Mouse (Mus musculus): ENCODE data around the gene Tirap.
A peak's percentile ranks its signal among the peaks of the same experiment; 100 is the strongest.
"Not testable (repeated sequence)": the region's sequence is repeated elsewhere in the genome, so short reads cannot be mapped to it uniquely, and the experiment has no call there.

Gene Tirap

DNA sequence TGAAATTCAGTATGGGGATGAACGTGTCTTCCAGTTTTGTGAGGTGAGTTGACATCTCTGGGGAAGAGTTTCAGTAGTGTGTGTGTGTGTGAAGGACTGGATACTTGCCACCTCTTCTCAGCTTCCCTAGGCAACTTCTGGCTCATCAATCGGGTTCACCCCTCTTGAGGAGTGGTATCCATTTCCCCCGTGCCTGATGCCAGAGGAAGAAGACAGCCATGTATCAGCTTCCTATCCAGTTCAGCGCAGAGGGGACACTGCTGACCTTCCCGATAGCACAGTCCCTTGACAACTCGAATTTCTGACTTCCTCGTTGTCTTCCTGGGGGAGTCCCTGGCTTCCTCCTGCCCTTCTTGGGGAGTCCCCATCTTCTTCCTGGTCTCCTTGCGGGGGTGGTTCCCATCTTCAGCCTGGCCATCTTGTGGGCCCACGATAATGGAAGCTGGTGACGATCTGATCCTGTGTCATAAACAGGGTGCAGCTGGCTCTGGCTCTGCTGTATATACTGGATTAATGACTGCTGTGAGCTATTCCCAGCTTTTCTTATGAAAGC, 12.7 kb downstream of the Tirap start:
- DNase-seq: no peak

- no peak for DNase-seq
These were observed 13.7 kb downstream of the Tirap start for GRCm38 (mm10) chr9:35186430-35186829.

DNA sequence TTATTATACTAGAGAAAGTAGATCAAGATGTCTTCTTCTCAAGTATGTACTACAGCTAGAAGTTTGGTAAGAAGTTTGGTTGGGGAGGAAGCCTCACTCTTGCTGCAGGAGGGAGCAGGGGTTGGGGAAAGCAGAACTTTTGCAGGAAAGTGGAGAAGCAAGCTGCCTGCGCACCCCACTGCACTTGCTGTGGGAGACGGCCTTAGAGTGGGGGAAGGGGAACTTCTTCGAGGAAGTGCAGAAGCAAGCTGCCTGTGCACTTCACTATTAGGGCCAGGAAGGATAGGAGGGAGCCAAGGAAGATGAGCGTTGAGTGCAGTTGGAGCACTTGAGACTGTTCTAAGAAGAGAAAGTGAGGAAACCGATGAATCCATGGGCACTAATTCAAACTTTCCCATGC, 16.7 kb downstream of the Tirap start:
- DNase-seq: no peak

GRCm38 (mm10) chr9:35182832-35183231, 17.3 kb downstream of the Tirap start:
- DNase-seq: no peak

DNA sequence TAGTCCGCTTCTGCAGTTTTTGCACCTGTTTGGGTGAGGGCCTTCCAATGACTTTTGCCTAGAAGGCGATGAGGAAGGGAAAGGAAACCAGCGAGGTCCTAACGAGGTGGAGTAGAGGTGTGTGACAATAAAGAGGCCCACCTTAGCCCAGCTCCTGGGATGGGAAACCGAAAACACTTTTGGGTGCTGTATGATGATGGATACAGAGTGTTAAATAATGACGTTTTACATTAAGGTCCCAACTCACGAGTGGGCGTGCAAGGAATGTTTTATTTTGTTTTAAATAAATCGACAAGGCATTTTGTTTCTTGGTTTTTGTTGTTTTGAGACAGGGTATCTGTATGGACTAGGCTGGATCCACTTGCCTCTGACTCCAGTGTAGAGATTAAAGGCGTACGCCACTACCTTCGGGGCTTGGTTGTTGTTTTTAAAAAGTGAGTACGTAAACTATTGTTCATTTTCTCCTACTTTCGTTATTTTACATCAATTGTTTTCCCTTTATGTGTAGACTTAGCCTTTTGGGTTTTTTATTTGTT, 23.9 kb downstream of the Tirap start:
- DNase-seq: no peak

- DNase-seq: peak; percentile 93
These were observed 24.6 kb downstream of the Tirap start, which contains the start of gene Dcps for GRCm38 (mm10) chr9:35175251-35176123. Gene Dcps (minus strand): TSS chr9:35176061.

DNA sequence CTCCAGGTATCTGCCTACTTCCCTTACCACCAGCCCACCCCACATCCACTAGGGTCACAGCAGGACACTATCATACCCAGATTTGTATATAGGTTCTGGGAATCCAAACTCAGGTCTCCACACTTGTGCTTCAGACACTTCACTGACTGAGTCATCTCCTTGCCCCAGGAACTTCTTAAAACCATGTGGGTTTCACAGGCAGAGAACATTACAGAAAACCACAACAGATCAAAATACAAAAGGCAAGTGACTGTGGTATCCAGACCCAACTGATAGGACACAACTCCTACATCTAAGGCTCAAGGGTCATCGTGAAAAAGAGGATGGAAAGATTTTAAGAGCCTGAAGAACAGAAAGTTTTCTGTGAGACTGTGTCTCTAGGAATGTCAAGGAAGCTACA, 26.8 kb downstream of the Tirap start:
- no peak for DNase-seq

DNA sequence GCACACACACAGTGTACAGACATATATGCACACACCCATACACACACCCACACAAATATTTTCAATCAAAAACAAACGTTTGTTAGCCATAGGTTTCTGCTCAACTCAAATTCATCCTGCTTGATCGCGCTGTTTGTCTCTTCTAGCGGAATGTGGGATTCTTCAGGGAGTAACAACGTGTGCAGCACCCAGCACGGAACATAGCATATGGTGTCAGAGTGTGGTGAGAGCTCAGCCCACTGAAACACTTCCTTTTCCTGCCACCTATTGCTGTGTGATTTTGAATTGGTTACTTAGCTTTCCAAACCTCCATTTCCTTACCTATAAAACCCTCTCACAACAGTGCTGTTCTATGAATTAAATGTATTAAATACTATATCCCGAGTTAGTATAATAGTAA, 30.0 kb downstream of the Tirap start:
- DNase-seq: no peak

GRCm38 (mm10) chr9:35166798-35167635, 33.1 kb downstream of the Tirap start:
- DNase-seq: peak; percentile 79 to 86

- peak in 1 of 2 experiments; percentile 45 for DNase-seq
These were observed 33.8 kb downstream of the Tirap start for GRCm38 (mm10) chr9:35166144-35166797.

DNA sequence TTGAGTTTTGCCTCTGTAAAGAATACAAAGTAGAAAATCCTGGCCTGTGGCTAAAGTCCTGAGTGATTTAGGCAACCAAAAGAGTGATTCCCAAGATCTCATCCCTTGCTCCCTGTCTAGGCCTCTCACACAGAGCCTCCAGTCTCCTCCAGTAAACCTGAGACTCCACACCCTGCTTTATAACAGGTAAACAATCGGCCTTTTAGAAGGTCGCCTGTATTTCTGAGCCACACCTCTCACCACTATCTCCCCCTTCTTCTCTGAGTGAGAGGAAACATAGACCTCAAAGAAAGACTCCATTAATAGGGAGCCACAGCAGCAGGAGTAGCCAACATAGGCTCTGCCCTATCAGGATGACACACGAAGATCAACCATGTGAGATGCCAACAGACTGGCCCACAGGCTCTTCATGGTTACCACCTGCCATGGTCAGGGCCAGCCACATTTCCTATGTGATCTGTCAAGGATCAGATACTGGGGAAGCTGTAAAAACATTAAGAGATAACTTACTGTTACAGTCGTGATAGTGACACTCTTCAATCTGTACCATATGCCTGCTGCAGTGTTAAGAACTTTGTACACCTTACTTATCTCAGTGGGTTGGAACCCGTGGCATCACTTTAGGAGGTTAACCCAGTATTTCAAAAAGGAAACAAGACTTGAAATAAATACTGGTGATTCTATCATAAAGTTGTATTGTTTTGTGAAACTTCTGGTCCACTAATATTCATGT, 35.8 kb downstream of the Tirap start:
- DNase-seq: no peak

DNA sequence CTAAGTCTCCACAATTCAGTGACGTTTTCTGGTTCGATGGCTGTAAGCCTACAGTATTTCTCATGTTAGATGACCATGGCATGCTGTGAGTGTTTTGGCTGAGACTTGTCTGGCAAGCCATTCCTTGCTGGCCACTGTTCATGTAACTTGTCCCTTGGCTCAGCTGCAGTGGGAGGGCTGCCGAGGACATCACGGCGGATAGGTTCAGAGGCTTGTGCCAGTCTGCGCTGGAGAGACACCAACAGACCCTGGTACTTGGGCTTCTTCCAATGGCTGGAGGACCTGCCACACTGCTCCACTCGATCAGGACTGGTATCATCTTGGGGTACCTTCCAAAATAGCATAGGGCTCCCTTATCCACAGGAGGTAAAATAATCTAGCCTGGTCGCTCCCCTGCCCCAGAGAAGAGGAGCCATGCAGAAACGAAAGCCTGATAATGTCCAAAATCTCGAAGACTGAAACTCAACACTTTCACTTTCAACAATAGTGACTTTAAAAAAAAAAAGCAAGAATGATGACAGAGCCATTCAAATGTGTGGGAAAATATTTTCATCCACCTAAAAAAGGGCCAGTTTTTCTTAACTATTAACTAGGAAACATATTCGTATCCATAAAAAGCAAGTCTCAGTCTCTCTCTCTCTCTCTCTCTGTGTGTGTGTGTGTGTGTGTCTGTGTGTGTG, 36.9 kb downstream of the Tirap start:
- DNase-seq: peak; percentile 37 to 50

DNA sequence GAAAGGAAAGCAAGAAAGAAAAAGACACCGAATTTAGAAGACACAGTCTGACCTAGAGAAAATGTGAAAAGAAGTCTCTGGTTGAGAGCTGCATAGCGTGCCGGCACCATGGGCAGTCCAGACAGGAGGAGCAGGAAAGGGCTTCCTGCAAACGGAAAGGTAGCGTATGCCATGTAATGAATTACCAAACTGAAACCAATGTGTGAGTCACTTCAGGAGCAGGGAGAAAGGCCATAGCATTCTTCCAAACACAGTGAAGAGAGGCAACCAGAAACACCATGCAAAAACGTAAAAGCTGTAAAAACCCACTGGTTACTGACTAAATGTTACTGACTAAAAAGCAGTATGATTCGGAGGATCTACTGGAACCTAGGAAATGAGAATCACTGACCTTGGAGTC, 38.4 kb downstream of the Tirap start:
- no peak for DNase-seq

GRCm38 (mm10) chr9:35160662-35161061, 39.4 kb downstream of the Tirap start:
- DNase-seq: no peak

- DNase-seq: no peak
These were observed 41.6 kb downstream of the Tirap start for GRCm38 (mm10) chr9:35158477-35158876.

- DNase-seq: no peak
These were observed 43.2 kb downstream of the Tirap start for GRCm38 (mm10) chr9:35156862-35157261.

DNA sequence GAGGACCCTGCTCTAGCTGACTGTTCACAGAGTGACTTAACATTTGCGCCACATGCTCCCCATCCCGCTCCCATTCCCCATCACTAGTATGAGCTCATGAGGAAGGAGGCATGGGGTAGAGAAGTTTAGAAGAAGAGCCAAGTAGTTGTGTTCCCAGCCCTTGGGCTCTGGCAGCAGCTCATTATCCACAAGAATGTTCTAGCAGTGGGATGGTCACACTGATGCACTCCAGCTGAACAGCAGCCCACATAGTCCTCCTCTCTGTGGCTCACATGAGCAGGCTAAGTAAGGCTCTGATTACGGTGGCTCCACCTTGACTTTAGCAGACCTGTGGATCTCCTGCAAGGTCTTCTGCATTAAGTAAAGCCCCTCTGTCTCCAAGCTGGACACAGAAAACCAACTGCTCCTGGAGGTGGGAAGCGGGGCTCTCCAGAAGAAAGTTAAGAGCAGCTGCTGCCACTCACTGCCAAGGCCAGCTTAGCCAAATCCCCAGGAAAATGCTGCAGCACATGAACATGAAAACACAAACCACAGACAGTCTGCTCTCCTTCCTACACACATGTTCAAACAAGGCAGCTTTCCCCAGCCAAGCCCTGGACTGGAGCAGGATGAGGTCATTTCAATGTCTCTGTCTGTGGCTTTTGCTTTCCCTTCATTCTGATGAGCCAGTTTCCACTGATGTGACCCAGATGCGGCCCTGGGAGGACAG, 43.9 kb downstream of the Tirap start:
- no peak for DNase-seq

DNA sequence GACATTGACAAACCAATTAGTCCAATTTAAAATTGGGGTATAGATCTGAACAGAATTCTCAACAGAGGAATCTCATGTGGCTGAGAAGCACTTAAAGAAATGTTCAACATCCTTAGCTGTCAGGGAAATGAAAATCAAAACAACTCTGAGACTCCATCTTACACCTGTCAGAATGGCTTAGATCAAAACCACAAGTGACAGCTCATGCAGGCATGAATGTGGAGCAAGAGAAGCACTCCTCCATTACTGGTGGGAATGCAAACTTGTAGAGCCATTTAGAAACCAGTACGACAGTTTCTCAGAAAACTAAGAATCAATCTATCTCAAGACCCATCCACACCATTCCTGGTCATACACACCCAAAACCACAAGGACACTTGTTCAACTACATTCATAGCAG, 47.2 kb downstream of the Tirap start:
- no peak for DNase-seq

- DNase-seq: not testable (repeated sequence)
These were observed 51.3 kb downstream of the Tirap start for GRCm38 (mm10) chr9:35148822-35149221.

GRCm38 (mm10) chr9:35147261-35147660, 52.8 kb downstream of the Tirap start:
- not testable (repeated sequence) for DNase-seq

DNA sequence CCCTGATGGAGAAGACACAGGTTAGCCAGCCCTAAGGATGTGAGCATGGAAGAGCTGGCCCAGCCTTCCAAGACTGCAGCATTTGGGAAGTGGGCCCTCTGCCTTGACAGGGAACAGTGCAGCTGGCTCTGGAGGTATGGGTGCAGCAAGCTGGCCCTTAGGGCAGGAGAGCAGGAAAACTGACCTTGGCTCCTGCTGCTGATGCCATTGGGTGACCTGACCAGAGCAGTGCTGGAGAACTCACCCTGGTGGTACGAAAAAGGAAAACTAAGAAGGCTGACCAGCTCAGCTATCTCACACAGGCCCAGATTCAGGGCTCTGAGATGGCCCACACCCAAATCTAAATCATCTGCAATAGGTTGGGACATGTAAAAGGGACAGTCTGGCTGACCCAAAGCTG, 54.3 kb downstream of the Tirap start:
- no peak for DNase-seq

Data from kidney, adult 8-10 months (tissue).